Mouse (Mus musculus) brain, adult 2 months (tissue): ENCODE results near the gene 4931423N10Rik.
"Not testable (repeated sequence)": the region's sequence is repeated elsewhere in the genome, so short reads cannot be mapped to it uniquely, and the experiment has no call there.

Source experiments
- DNase-seq: peaks from one replicate; pipeline ENCODE4 v3.0.0; 2011; ENCODE audit warnings: low read depth, low spot score

The 4931423N10Rik gene

GRCm38 (mm10) chr2:23207070-23207526 lies at the start of gene 4931423N10Rik:
Gene 4931423N10Rik (plus strand): TSS chr2:23207476.
- DNase-seq: peak; percentile 14

- DNase-seq: no peak
Measured at GRCm38 (mm10) chr2:23172305-23172704, 35.0 kb upstream of the 4931423N10Rik start.

DNA sequence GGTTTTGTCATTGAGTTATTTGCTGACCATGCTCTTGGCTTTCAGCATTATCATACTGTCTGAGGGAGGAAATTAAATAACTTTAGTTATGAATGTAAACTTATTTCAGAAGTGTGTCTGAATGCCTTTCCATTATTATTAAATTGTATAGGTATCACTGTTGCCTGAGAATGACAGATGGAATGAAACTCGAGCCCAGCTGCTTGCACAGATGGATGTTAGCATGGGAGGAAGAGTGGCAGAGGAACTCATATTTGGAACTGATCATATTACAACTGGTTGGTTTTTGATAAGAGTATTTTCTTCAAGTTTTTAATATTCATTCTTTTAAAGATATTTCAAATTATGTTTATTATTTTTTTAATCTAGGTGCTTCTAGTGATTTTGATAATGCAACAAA lies 12.9 kb upstream of the 4931423N10Rik start:
- DNase-seq: peak; percentile 45

GRCm38 (mm10) chr2:23201034-23201433 lies 6.2 kb upstream of the 4931423N10Rik start:
- DNase-seq: no peak

DNA sequence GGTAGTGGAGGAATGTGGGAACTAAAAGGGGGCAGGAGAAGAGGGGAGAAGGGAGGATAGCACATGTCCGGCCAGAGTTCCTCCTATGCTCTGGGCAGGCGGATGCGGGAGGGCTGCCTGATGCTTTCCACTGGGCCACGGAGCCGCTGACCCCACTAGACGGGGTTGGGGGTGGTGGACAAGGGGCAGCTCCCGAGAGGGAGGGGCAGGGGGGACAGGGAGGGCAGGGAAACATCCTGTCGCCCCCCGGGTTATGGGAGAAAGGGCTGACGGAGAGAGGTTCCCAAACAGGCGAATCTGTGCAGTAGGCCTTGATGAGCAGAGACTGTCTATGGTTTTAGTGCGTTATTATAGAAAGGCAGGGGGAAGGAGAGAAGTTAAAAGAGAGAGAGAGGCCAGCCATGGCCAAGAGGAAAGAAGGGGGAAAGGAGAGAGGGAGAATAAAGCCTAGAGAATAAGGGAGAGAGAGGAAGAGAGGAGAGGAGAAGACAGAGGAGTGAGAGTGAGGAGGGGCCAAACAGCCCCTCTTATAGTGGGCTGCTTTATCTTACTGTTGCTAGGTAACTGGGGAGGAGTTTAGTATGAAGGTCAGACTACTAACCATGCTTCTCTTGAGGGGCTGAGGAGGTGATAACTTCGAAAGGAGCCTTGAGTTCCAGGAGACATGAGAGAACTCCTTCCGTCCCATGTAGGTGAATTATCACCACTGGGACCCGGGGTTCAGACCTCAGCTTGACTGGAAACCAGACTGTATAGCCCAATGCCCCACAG lies 4.2 kb upstream of the 4931423N10Rik start:
- no peak for DNase-seq

- DNase-seq: no peak
Measured at GRCm38 (mm10) chr2:23213661-23214060, 6.4 kb downstream of the 4931423N10Rik start.

DNA sequence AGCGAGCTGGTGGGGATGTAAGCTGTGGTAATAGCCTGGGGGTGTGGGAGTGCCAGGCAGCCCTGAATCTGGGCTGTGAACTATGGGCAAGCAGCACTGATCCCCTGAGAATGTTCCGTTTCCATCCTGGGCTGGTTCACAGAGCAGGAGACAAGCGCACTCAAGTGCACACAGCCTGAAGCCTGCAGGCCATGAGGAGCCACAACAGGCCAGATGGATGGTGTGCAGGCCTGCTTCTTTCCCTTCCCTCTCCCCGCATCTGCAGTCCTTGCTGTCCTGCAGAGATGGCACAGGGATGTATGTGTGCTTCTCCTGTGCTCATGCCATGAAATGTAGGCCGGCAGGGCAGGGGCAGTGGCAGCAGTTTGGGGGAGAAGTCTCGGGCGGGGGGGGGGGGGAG lies 17.9 kb downstream of the 4931423N10Rik start:
- DNase-seq: no peak

- no peak for DNase-seq
Measured at GRCm38 (mm10) chr2:23228463-23228862, 21.2 kb downstream of the 4931423N10Rik start.

DNA sequence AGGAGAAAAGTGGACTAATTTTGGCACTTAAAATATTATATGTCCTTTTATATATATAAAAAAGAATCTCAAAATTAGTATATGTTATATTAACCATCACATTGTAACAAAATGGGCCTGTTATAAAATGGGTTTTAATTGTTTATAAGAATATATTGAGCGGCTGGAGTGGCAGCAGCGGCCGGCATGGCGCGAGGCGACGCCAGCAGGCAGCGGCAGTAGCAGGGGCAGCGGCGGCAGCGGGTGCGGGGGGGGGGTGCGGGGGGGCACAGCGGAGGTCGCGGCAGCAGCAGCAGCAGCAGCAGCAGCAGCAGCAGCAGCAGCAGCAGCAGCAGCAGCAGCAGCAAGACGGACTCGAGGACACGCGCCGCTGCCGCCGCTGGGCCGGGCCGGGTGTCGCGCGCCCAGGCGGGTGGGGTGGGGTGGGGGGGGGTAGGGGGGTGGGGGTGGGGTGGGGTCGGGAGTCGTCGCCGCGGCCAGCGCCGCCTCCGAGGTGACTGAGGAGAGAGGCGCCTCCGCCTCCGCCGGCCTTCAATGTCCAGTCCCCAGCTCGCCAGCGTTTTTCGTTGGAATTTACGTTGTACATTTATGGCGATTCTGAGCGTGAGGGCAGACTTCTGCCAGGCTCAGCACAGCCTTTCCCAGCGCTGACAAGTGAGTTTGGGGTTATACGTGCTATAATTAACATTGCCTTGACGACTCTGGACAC lies 26.9 kb downstream of the 4931423N10Rik start:
- peak; percentile 16 for DNase-seq

DNA sequence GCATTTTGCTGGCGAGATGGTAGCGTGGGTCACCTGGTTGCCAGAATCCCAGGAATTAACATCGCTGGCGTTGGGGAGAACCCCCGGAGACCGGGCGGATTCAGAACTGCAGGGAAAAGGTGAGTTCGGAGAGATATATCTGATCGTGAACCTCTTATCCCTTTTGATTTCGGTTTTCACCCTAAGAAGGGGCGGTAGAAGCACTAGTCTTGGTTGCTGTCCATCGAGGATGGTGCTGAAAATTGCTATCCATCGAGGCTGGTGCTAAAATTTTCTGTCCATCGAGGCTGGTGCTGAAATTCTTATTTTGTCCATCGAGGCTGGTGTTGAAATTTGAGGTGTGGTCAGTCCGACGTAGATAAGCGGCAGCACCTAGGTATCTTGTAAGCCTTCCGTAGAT lies 83.7 kb downstream of the 4931423N10Rik start:
- DNase-seq: not testable (repeated sequence)

DNA sequence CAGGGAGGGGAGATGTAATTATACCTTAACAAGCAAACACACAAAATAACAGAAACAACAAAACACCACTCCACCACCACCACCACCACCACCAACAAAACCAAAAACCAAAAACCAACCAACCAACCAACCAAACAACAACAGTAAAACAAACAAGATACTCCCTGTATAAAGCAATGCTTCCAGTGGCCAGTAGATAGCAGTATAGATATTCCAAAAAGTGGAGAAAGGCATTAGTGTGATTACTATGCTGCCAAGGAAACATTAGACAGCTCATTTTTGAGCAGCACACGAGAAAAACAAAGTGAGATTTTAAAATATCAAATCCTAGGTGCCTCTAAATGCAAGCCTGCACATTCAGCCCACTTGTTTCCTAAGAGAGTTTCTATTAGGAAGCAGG lies 107.6 kb downstream of the 4931423N10Rik start:
- DNase-seq: peak; percentile 4
